Mouse (Mus musculus) T-cell, adult 2 months (primary cell): ENCODE measurements around the gene Trp53.

ENCODE experiments used
- DNase-seq: peaks from one replicate; pipeline ENCODE4 v3.0.0; 2022; ENCODE audit warnings: low spot score

Trp53 gene

DNA sequence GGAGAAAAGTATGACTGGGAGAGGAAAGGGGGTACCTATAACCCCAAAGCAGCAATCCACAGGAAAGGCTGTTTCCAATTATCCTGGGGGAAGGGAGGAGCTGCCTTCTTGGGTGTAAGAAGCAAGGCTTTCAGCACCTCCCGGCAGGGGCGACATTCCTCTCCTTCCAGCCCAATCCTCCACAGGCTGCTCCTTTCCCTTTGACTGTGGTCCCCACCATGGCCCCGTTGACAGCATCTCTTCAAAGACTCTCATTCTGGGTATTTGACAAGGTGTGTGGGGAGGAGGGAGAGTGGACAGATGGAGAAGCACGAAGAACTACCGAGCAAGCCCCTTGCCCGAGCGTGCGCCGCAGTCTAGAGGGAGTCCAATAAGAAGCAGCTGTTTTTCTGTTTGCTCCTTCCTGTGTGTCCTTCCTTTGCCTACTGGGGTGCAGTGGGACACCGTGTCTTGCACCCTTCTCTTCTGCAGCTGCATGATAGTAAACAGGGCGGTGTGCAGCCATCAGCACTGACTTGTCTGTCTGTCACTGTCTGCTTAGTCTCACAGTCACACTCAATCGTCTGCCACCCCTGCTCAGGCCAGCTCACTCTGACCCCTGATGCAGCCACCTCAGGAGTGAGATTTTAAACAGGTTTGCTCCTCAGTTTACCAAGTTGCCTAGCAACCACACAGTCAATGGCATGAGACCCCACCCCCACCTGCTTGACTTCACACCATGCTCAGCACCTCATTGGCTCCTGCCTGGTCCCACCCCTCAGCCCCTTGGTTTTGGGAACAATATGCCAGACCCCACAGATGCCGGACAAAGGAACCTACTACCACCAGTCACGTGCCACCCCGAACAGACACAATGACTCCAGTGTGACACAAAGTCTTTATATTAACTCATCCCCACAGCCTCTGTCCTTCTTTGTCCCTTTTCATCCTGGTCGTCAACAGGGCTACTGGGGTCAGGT, 19.0 kb upstream of the Trp53 start:
- DNase-seq = no peak

- DNase-seq = no peak
Measured at GRCm38 (mm10) chr11:69563373-69563772, 16.8 kb upstream of the Trp53 start.

DNA sequence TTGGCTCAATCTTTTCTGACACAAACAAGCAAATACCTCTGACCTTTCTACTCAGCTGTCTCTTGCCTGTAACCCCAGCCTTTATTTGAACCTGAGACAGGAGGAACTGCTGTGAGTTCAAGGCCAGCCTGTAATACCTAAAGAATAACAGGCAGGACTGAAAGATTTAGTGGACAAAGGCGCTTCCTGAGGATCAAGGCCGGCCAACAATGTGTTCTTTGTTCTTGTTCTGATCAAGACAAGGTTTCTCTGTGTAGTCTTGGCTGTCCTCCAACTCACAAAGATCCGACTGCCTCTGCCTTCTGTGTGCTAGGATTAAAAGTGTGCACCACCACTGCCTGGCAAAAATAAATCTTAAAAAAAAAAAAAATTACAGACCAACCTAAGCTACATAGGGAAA, 15.8 kb upstream of the Trp53 start:
- DNase-seq = no peak

DNA sequence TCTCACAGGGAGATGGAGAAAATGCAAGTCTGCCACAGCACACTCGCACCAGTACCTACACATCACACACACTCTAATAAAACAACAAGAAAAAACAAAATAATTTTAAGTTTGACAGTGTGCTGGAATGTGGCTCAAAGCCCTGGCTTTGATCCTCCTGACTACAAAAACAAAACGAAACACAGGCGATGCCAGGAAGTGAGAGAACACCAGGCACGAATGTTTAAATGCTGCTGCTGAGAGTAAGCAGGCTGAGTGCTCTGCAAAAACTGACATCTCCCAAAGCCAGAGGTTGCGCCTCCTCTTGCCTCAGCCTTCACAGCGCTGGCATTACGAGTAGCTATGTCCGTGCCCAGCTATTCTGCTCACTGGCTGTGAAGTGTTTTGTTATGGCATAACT, 15.0 kb upstream of the Trp53 start:
- DNase-seq = no peak

DNA sequence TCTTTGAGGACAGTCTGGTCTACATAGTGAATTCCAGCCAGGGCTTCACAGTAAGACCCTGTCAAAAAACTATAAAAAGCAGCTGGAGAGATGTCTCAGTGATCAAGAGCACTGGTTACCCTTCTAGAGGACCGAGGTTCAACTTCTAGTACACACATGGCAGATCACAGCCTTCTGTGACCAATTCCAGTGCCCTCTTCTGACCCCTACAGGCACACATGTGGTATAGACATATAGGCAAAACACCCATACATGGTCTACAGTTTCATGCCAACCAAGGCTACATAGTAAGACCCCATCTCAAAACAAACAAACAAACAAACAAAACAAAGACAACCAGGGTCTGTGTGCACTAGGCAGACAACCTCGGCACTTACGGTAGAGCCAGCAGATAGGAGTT, 4.9 kb upstream of the Trp53 start:
- peak; percentile 41 for DNase-seq

GRCm38 (mm10) chr11:69576307-69576706, 3.9 kb upstream of the Trp53 start:
- DNase-seq = no peak

DNA sequence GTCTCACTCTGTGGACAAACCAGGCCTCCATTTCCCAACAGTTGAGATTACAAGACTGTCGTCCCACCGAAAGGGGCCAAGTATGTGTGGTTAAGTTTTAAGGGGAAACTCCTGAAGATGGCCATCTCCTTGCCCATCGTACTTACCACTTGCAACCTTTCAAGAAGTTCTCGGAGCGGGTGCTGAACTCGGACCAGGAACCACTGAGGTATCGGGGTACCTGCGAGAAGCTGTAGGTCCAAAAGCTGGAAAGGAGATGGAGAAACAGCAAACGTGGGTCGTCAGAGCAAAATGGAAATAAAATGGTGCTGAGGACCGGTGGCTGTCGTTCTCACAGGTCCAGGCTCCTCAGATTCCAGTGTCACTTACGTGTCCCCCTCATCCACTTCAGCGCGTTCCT, 1.9 kb upstream of the Trp53 start:
- DNase-seq = no peak

GRCm38 (mm10) chr11:69579128-69580017, 786 bp upstream of the Trp53 start:
- DNase-seq = peak; percentile 95

- peak; percentile 11 for DNase-seq
Measured at GRCm38 (mm10) chr11:69580572-69581146, 500 bp downstream of the Trp53 start.

- DNase-seq = peak; percentile 90
Measured at GRCm38 (mm10) chr11:69581147-69581688, 1.1 kb downstream of the Trp53 start.

GRCm38 (mm10) chr11:69581814-69582213, 1.7 kb downstream of the Trp53 start:
- no peak for DNase-seq

- DNase-seq = no peak
Measured at GRCm38 (mm10) chr11:69582230-69582805, 2.2 kb downstream of the Trp53 start.

DNA sequence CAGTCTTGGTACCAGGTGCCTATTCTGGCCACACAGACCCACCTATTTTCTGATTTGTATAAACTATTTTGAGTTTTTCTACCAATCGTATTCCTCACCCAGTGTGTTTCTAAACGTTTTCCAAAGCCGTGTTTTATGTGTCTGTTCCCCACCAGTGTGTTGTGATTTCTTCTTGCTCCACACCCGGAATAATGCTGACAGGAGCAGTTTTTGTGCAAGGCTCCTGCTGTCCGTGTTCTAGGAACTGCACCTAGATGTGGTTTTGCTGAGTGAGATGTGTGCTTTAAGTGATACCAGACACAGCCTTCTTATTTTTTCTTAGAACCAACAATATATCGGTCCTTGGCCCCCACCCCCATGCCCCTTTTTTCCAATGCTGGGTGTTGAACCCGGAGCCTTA, 3.8 kb downstream of the Trp53 start:
- DNase-seq = no peak

- DNase-seq = no peak
Measured at GRCm38 (mm10) chr11:69584937-69585336, 4.8 kb downstream of the Trp53 start.

- no peak for DNase-seq
Measured at GRCm38 (mm10) chr11:69585718-69586325, 5.7 kb downstream of the Trp53 start.

- no peak for DNase-seq
Measured at GRCm38 (mm10) chr11:69589207-69589834, 9.2 kb downstream of the Trp53 start.

GRCm38 (mm10) chr11:69590622-69591021, 10.5 kb downstream of the Trp53 start:
- DNase-seq = no peak

- no peak for DNase-seq
Measured at GRCm38 (mm10) chr11:69591424-69591823, 11.3 kb downstream of the Trp53 start.

GRCm38 (mm10) chr11:69591899-69592637, 11.9 kb downstream of the Trp53 start:
- DNase-seq = no peak

DNA sequence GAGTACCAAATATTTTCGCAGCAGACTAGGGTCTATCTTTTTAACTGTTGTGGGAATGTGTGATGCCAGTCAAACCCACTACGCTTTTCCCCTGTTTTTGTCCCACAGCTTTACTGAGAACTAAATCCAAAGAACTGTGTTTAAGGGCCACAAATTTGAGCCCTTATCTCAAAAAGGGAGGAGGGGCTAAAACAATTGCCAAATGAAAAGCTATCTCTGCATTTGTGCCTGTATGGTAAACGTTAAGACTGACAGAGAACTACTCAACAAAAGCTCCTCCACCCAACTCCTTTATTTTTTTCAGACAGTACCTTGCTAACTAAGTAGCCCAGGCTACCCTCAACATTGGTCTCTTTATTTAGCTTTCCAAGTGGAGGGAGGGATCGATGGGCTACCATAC, 12.6 kb downstream of the Trp53 start:
- no peak for DNase-seq
